Mouse (Mus musculus): ENCODE data around the gene Npr2. TPM values are rescaled to one million over a fixed set of nuclear protein-coding genes. Genes with fewer than 3 reads are reported as not detected.

The Npr2 gene
- 28.2 and 35.3 TPM in 2 replicates for total RNA-seq (2014; rRNA removed)
- 7.9 and 9.1 TPM in 2 replicates for polyA plus RNA-seq (2015; fragmentation: Nextera tagmentation; extraction: Ambion mirVana)

DNA sequence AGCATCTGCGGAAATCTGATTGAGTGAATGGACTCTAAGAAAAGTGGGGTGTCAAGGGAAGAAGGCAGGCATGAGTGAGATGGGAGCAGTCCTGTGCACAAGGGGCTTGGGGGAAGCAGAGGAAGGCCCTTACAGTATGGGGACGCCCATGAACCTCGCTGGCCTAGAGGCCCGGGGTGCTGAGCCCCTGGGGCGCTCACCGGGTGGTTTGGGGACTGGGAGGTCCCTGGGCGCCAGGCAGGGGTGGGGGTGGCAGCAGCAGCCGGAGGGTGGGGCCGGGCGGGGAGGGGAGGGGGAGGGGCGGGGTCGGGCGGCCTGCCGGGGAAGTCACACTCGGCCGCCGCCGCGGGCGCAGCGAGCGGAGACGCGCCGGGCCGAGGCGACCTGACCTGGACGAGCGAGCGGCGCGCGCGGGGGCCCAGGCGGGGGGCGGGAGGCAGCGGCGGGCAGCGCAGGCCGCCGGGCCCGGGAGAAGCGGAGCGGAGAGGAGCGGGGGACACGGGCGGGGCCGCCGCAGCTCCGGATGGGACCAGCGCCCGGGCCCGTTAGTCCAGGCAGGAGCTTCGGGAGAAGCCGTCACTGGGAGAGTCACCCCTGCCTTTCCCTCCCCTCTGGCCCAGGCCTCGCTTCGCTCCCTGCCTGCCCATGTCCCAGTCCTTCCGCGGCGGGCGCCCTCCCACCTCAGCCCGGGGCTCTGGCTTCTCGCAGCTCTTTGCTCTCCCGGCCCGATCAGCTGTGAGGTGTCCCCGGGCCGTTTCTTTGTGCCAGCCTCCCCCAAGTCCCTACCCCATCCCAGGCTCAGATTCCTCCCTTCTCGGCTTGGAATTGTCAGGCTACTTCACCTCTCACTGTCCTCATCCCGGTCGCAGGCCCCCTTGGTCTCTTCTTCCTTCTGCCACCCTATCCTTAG, at the start of gene Npr2:
TSS of gene Npr2 (plus strand) at position 890 of the 910 bp plus-strand sequence.
- Histone ChIP-seq H3K4me3 (ENCODE audit: low read depth, low read length) (peak within 1 kb of the TSS; percentile 65), H3K9me3 (ENCODE audit: low read length) (no peaks in the 10 kb centered on the region), H3K4me1 (ENCODE audit: insufficient read depth) (peaks cover 23% of the 10 kb centered on the region), H3K36me3 (ENCODE audit: insufficient read depth) (no peaks in the 10 kb centered on the region), H3K4me2 (ENCODE audit: low read depth) (peak within 1 kb of the TSS; percentile 89), H3K27ac (ENCODE audit: low read depth, low read length) (peak within 1 kb of the TSS; percentile 72), H3K9ac (peak within 1 kb of the TSS; percentile 90), H3K27me3 (ENCODE audit: insufficient read depth, low read length) (no peaks in the 10 kb centered on the region)
- WGBS = 5% methylated on average over 47 of the region's 70 CpGs
- DNase-seq (peak; percentile 68), ATAC-seq (peak; percentile 60)
- no peak for TF ChIP-seq CTCF (IDR thresholded peaks at IDR 0.05; ENCODE audit: low read depth)

GRCm38 (mm10) chr4:43582241-43582640, 49.5 kb upstream of the Npr2 start:
- no peak for TF ChIP-seq CTCF (IDR thresholded peaks at IDR 0.05; ENCODE audit: low read depth)
- no peak overlapping the region for H3K9ac ChIP-seq
- peaks cover 11% of the 10 kb centered on the region for H3K4me1 ChIP-seq (ENCODE audit: insufficient read depth)
- H3K27me3 ChIP-seq (ENCODE audit: insufficient read depth, low read length) = no peaks in the 10 kb centered on the region
- no peak for ATAC-seq
- 94% methylated on average over 5 of the region's 5 CpGs for WGBS
- DNase-seq = no peak
- no peaks in the 10 kb centered on the region for H3K9me3 ChIP-seq (ENCODE audit: low read length)
- no peak overlapping the region for H3K4me3 ChIP-seq (ENCODE audit: low read depth, low read length)
- H3K4me2 ChIP-seq (ENCODE audit: low read depth) = no peak overlapping the region
- peaks cover 42% of the 10 kb centered on the region for H3K36me3 ChIP-seq (ENCODE audit: insufficient read depth)
- H3K27ac ChIP-seq (ENCODE audit: low read depth, low read length) = no peak overlapping the region

GRCm38 (mm10) chr4:43583421-43583820, 48.3 kb upstream of the Npr2 start:
- Histone ChIP-seq H3K27ac (ENCODE audit: low read depth, low read length) (no peak overlapping the region), H3K4me3 (ENCODE audit: low read depth, low read length) (no peak overlapping the region), H3K4me1 (ENCODE audit: insufficient read depth) (peaks cover 6% of the 10 kb centered on the region), H3K36me3 (ENCODE audit: insufficient read depth) (peaks cover 42% of the 10 kb centered on the region), H3K4me2 (ENCODE audit: low read depth) (no peak overlapping the region), H3K27me3 (ENCODE audit: insufficient read depth, low read length) (no peaks in the 10 kb centered on the region), H3K9ac (no peak overlapping the region), H3K9me3 (ENCODE audit: low read length) (no peaks in the 10 kb centered on the region)
- TF ChIP-seq CTCF (IDR thresholded peaks at IDR 0.05; ENCODE audit: low read depth) = no peak
- 82% methylated on average over 7 of the region's 7 CpGs for WGBS
- DNase-seq = no peak
- ATAC-seq = no peak

GRCm38 (mm10) chr4:43584444-43585416, 47.0 kb upstream of the Npr2 start, which contains the start of gene Msmp:
TSS of gene Msmp (minus strand) at chr4:43584494.
- no peak within 1 kb of the TSS for H3K4me2 ChIP-seq (ENCODE audit: low read depth)
- no peaks in the 10 kb centered on the region for H3K27me3 ChIP-seq (ENCODE audit: insufficient read depth, low read length)
- no peak within 1 kb of the TSS for H3K9ac ChIP-seq
- 67% methylated on average over 12 of the region's 12 CpGs for WGBS
- DNase-seq (no peak), ATAC-seq (0 out of 2 replicates have a peak, but pooled peaks have one; percentile 10)
- H3K36me3 ChIP-seq (ENCODE audit: insufficient read depth) = peaks cover 42% of the 10 kb centered on the region
- peaks cover 2% of the 10 kb centered on the region for H3K4me1 ChIP-seq (ENCODE audit: insufficient read depth)
- H3K27ac ChIP-seq (ENCODE audit: low read depth, low read length) = no peak within 1 kb of the TSS
- no peak for TF ChIP-seq CTCF (IDR thresholded peaks at IDR 0.05; ENCODE audit: low read depth)
- H3K9me3 ChIP-seq (ENCODE audit: low read length) = no peaks in the 10 kb centered on the region
- H3K4me3 ChIP-seq (ENCODE audit: low read depth, low read length) = no peak within 1 kb of the TSS

GRCm38 (mm10) chr4:43585682-43586081, 46.1 kb upstream of the Npr2 start:
- Histone ChIP-seq H3K9me3 (ENCODE audit: low read length) (no peaks in the 10 kb centered on the region), H3K4me1 (ENCODE audit: insufficient read depth) (no peaks in the 10 kb centered on the region), H3K4me2 (ENCODE audit: low read depth) (no peak overlapping the region), H3K36me3 (ENCODE audit: insufficient read depth) (peaks cover 38% of the 10 kb centered on the region), H3K27me3 (ENCODE audit: insufficient read depth, low read length) (no peaks in the 10 kb centered on the region), H3K4me3 (ENCODE audit: low read depth, low read length) (no peak overlapping the region), H3K27ac (ENCODE audit: low read depth, low read length) (no peak overlapping the region), H3K9ac (no peak overlapping the region)
- 70% methylated on average over 9 of the region's 10 CpGs for WGBS
- DNase-seq (no peak), ATAC-seq (no peak)
- TF ChIP-seq CTCF (IDR thresholded peaks at IDR 0.05; ENCODE audit: low read depth) = no peak

- no peak overlapping the region for H3K4me2 ChIP-seq (ENCODE audit: low read depth)
- DNase-seq (no peak), ATAC-seq (no peak)
- no peaks in the 10 kb centered on the region for H3K4me1 ChIP-seq (ENCODE audit: insufficient read depth)
- no peak overlapping the region for H3K4me3 ChIP-seq (ENCODE audit: low read depth, low read length)
- no peaks in the 10 kb centered on the region for H3K9me3 ChIP-seq (ENCODE audit: low read length)
- no peak overlapping the region for H3K9ac ChIP-seq
- H3K27ac ChIP-seq (ENCODE audit: low read depth, low read length) = no peak overlapping the region
- no peak for TF ChIP-seq CTCF (IDR thresholded peaks at IDR 0.05; ENCODE audit: low read depth)
- 67% methylated on average over 8 of the region's 8 CpGs for WGBS
- no peaks in the 10 kb centered on the region for H3K27me3 ChIP-seq (ENCODE audit: insufficient read depth, low read length)
- H3K36me3 ChIP-seq (ENCODE audit: insufficient read depth) = peaks cover 31% of the 10 kb centered on the region
Observed at GRCm38 (mm10) chr4:43586411-43586810, 45.3 kb upstream of the Npr2 start.

Data from forebrain, postnatal 0 days (tissue).